Mouse (Mus musculus): ENCODE results near the gene Pigh. TPM values are rescaled to one million over a fixed set of nuclear protein-coding genes. Genes with fewer than 3 reads are reported as not detected.

Gene Pigh
- total RNA-seq, 2 experiments from 2014 or later: 8.9 to 9.5 TPM

Other genes with a start within 250 kb of the Pigh start
- 100 to 1,000 TPM; 120 to 128 TPM for gene Atp6v1d, start 228.0 kb downstream of the Pigh start, total RNA-seq (2021)
- gene Eif2s1, start 227.8 kb downstream of the Pigh start, total RNA-seq (2021): 10 to 100 TPM; 67.4 to 75.1 TPM
- gene Plek2, start 182.7 kb downstream of the Pigh start, total RNA-seq (2021): under 1 TPM; 0.81 to 0.88 TPM
- gene Tmem229b, start 82.0 kb downstream of the Pigh start, total RNA-seq (2021): 100 to 1,000 TPM; 116 to 121 TPM
- 1 to 10 TPM; 3.3 to 3.5 TPM for gene Plekhh1, start 60.5 kb downstream of the Pigh start, total RNA-seq (2021)
- 10 to 100 TPM; 13.6 to 14.0 TPM for gene Arg2, start 41.1 kb upstream of the Pigh start, total RNA-seq (2021)
- 100 to 1,000 TPM; 153 to 159 TPM for gene Vti1b, start 83.0 kb upstream of the Pigh start, total RNA-seq (2021)
- gene Rdh11, start 102.6 kb upstream of the Pigh start, total RNA-seq (2021): 10 to 100 TPM; 41.4 to 43.2 TPM
- 1 to 10 TPM in 1 of 2 experiments, under 1 TPM in 1; 0.84 to 1.3 TPM for gene Rdh12, start 119.3 kb upstream of the Pigh start, total RNA-seq (2021)
- gene Zfyve26, start 206.7 kb upstream of the Pigh start, total RNA-seq (2021): 10 to 100 TPM; 23.1 to 26.3 TPM
- under 1 TPM; 0.56 to 0.84 TPM for gene Rad51b, start 207.6 kb upstream of the Pigh start, total RNA-seq (2021)

Data from left cerebral cortex, postnatal 4 days (tissue).